Mouse (Mus musculus) yolk sac, embryonic 10.5 days (tissue): ENCODE measurements at regions not wholly inside any gene's neighbourhood (a gene's known extent, or its start where the extent isn't known, plus 50 kb on each side); places are given as distances from the start of the nearest gene placed in this dataset.

ENCODE experiments used
- DNase-seq: peaks from one replicate; pipeline ENCODE4 v3.0.0-alpha.2; 2017; ENCODE audit warnings: low spot score

DNA sequence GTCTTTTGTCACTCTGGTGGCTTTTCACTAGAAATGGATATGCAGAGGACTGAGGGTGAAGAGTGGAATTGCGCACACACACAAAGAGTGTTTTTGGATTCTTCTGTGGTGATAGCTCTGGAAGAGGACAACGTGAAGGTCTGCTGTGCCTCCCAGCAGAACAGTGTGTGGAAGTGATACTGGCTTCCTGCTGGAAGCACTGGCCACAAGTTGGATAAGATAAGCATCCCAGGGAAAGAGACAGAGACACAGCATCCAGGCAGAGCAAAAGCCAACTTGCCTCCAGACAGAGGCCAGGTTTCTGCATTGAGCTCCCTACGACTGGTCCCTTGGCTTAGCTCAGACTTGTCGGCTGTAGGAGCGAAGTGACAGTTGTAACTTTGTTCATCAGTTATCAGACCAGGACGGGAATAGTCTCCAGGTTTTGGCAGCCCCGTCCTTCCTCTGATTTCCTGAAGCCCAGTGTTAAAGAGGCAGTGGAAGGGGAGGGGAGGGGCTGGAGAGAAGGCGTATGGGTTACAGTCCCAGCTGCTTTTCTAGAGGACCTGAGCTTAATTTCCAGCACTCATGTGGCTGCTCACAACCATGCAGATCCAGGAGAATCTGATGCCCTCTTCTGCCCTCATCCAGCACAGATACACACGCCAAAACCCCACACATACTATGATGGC lies 89.2 kb downstream of the Tmem170b start:
- DNase-seq: no peak

DNA sequence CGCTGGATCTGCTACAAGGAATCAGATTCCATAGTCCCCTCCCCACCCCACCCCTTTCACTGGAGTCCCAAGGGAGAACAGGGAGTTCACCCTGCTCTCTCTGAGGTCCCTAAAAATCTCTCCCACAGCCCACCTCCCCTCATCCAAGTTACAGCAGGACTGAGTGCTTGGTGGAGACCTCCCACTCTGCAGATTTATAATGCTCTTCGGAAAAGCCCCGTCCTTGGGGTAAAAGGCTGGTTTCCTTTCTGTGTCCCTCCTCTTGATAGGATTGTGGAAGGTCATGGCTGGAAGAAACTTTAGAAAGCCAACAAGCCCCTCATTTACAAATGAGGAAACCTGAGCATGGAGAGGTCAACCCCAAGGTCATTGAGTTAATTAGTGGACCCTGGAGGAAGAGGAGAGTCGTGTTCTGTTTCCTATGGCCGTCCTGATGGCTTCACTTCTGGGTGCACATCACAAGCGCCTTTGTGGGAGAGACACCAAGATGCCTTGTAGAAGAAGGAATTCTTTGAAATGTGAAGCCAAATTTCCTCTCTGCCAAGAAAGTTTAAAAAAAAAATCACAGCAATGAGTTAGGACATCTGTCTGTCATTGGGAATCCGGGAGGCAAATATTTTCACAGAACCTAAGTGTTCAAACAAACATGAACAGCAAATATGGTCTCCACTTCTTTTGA lies 91.2 kb downstream of the Tmem170b start:
- DNase-seq: no peak

DNA sequence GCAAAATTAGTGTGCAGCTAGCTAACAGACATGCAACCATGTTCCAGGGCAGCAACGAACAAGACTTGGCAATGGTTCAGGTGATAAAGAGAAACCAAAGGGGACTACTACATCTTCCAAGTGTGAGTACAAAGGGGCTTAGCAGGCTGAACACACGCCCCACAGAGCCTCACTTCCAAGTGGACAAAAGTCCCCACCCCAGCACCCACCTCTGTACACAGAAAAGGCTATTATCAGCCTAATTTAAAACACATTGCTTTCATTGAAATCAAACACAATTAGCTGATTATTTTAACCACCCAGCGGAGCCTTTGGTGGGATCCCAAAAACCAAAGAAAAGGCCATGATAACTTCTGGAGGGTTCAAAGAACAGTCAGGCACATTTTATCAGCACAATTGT lies 95.6 kb downstream of the Tmem170b start:
- no peak for DNase-seq

DNA sequence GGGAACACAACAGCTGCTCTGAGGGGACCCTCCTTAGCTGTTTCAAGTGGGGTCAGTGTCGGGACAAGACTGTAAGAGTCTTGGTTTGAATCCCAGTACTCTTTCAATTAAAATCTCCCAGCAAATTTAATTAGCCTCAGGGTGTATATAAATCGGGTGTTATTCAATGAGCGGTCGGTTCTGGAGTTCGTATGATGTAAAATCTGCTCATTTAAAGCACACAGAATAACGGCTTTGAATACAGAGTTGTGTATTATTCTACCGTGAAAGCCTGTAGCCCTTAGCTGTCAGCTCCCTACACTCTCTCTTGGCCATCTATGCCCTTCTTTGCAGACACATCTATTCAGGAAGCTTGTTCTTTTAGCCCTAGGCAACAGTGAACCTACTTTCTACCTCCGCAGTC lies 96.1 kb downstream of the Tmem170b start:
- DNase-seq: no peak

DNA sequence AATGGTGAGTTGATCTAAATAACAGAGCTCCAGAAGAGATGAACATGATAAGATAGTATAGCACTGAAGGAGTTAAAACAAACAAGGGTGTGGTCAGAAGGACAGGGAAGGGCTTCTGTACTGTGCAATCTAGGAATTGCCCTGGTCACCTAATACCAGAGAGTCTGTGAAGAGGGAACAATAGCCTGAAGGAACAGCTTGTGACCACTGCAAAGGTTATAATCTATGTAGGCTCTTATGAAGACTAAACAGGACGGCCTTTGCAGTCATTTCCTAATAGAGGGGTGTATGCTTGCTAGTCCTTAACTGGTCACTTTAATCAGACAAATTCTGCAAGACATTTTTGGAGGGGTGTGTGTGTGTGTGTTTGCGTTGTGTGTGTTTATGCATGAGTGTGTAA lies 97.5 kb downstream of the Tmem170b start:
- no peak for DNase-seq

DNA sequence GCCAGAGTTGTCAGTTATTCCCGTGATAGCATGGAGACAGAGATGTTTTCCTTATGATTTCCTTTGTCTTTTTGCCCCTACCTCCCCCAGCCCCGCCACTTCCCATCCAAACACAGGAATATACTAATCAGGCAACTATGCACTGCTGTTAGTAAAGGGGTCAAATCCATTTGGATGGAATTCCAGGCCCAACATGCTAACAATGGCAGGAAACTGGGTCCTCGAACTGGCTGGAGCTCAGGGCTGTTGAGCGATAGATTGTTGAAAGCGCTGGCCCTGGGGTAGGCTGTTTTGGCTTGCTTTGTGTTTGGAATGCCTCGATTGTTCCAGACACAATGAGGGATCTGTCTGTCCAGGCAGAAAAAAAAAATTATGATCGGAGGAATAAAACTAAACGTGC lies 97.9 kb downstream of the Tmem170b start:
- DNase-seq: no peak

DNA sequence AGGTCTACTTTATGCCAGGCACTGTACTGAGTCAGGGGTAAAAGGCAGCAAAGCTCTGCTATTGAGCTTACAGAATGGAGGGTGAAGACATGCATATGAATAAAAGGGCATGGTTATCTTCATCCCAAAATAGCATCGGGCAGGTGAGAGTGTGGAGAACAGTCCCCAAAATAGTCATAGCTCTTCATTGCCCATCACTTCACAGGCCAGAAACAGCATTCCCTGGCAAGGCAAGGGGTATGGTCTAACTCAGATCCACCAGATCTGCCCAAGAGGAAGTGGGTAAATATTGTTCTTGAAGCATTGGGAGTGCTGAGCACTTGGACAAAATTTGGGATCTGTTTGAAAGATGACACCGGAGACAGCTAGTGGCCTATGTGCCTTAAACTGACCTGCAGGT lies 99.1 kb downstream of the Tmem170b start:
- no peak for DNase-seq

DNA sequence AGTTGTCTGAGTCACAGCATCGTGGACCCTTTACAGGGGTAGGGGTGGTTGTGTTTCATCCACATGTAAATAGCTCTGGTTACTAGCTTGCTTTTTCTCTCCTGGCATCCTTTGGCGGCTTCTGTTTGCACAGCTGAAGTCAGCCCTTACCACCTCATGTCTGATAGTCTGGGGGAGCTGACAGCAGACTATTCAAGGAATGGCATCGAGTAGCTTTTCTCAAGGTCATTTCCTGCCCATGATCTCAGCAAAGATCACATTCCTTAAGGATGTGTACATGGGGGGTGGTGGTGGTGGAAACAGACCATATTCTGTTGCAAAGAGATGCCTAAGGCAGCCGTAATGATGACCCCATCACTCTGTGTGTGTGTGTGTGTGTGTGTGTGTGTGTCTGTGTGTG lies 99.9 kb downstream of the Tmem170b start:
- peak; percentile 44 for DNase-seq

DNA sequence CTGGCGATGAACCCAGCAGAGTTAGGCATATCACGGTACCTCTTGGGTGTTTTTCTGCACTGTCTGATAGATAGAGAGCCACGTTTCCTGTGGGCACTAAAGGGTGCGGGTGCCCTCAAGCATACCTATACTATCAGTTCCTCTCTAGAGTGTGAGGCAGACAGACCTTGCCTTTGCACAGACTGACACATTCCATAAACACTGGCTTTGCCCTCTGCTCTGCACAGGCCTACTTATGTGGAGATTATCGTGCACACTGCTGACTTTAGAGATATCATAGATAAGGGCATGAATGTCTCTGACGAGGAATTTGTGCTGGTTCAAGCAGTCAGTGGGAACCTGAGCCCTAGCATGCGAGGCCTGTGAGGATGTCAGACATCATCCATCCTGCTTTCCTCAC lies 102.1 kb downstream of the Tmem170b start:
- peak; percentile 36 for DNase-seq

DNA sequence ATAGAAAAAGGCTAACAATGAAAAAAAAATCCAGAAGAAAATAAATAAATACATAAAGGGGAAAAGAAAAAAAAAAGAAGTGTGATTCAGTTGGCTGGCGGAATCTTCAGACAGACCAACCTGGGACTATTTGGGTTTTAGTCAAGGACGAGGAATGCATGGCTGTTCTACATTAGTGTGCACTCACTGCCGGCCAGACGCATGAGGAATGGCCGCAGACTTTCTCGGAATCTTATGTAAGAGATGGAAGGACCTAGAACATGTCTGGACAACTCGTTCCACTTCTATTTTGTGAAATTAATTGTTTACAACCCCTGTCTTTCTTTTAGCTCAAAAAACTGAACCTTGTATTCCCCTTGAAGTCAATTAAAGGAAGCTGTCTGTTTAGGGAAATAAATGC lies 103.4 kb downstream of the Tmem170b start:
- no peak for DNase-seq

DNA sequence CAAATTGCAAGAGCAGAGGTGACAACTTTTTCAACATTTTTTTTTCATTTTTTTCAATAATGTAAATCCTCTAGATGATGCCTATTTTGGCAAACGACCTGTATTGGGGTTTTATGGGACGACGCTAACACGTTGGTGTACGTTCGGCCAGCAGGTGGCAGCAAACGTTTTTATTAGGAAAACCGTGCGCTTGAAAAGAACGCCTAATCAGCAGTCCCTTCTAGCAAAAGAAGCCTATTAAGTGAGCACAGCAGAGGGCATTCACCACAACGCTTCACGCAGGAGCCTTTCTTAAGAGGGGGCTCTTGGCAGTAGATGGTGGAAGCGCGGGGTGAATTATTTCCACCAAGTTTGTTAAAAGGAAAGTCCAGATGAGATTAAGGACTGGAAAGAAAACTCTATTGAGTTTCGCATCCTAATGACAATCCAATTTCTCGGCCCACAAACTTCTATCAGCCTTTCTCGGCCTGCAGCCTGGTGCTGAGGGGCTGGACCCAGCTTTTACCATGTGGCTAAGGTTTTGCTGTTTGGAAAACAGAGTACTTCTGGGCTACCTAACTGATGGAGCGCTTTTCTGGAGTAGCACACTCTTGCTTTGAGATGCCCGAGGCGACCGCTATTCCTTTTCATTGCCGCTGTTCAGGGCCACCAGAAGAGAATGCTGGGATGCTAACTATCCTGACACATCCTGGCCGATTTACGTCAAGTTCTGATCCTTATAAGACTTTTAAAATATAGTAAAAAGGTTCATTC lies 103.9 kb downstream of the Tmem170b start:
- peak; percentile 65 for DNase-seq

DNA sequence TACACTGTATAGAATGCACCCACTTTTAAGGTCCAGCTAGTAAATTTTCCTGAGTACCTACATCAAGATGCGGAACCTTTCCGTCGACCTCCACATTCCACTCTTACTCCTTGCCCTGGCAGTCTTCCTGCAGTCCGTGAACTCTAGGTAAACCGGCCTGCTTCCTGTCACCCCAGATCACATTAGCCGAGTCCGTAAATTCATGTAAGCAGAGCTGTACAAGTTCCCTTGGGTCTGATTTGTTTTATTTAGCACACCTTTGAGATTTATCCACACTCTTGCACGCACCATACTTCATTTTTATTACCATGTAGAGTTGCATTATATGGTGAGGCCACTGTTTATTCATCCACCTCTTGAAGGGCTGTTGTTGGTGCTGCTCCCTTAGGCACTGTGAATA lies 106.9 kb downstream of the Tmem170b start:
- no peak for DNase-seq
